Mouse (Mus musculus) c-Kit-positive CD71-negative TER-119-negative erythroid progenitor cells, embryonic 14.5 days (primary cell): Measurements from ENCODE around the gene Hoxa10.

ENCODE experiments used
- DNase-seq: peaks from one replicate; pipeline ENCODE4 v3.0.0-alpha.2; 2013; ENCODE audit warnings: low read depth

Gene Hoxa10

DNA sequence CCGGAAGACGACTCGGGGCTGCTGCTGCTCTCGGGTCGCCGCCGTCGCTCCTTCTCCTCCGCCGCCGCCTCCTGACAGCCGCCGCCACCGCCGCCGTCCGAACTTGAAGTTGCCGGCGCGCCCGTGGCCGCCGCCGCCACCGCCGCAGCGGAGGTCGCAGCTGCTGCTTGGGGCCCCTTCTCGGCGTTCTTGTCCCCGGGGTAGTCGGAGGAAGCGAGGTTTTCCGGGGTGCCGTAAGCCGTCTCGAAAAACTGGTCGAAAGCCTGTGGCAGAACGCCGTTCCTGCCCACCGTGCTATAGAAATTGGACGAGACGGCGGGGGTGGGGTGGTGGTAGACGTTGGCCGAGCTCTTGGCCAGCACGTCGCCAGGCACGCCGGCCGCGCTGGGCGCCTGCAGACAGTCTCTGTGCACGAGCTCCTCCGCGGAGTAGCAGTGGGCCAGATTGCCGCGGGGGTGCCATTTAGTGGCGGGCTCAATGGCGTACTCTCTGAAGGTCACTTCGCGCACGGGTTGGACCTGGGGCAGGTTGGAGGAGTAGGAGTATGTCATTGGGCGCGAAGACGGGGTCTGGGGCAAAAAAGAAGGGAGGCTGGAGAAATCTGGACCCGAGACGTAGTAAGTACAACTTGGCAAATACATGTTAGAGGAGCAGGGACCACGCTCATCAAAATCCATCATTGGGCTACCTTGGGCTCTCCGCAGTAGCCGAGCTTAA, 4.5 kb upstream of the Hoxa10 start:
- DNase-seq = no peak

DNA sequence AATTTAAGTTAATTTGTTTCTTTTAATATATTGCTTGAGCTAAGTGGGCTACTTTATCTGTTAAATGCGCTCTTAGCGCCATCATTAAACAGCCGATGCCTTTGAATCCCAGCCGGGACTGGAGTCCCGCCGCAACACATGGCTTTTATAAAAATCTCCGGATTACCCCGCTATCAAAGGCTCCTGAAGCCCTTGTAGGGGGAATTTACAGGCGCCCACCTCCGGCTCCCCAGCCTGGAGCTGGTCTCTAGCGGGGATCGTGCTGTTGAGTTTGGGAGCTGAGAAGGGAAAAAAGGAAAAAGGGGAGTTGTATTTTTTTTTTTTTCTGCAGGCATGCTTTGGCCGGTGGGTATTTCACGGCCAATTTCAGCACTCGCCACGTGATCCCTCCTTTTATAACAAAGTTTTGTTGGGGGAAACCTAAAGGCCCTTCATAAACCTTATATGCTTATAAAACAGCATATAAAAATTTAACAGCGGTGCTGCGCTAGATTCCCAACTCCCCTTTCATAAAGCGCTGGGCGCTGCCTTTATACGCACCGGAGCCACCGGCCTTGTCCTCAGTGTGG, 3.9 kb upstream of the Hoxa10 start:
- no peak for DNase-seq

DNA sequence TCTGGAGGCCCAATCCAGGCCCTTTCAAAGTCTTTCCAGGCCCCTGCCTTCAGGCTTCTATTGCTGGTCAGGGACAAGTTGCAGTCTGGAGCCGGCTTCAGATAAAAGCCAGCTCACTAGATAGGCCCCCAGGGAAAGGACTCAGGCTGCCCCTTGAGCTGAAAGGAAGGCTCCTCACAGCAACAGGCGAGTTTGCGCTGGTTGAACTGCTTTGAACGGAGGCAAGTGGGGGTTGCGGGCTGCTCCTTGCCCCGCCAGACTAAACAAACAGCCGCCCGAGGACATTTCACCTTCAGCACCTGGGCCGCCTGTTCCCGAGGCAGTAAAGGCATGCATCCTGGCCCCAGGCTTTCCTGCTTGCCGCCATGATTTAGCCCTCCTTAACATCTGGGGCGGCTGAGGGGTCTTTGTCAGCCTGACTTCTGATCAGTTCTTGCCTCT, 3.0 kb upstream of the Hoxa10 start:
- no peak for DNase-seq

DNA sequence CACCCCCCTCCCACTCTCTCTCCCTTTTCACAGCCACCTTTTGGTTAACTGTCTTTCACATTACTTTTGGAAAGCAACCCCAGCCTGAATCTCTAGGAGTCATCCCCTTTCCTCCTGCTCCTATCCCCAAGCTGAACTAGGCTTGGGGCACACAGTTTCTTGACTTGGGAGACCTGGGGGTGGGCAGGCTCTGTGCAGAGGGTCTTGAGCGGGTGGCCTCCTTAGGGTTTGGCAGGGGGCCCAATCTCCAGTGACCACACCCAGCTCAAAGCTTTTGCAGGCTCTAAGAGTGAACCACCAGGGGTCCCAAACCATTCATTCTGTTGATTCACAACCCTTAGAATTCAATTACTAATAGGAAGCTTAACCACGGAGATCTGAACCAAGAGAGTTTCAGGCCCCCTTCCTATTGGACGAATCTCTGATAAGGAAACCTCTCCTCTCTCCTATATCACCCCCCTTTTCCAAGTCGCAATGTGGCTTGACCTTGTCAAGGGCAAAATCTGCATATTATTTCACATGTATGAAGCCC, 2.2 kb upstream of the Hoxa10 start:
- DNase-seq = no peak

DNA sequence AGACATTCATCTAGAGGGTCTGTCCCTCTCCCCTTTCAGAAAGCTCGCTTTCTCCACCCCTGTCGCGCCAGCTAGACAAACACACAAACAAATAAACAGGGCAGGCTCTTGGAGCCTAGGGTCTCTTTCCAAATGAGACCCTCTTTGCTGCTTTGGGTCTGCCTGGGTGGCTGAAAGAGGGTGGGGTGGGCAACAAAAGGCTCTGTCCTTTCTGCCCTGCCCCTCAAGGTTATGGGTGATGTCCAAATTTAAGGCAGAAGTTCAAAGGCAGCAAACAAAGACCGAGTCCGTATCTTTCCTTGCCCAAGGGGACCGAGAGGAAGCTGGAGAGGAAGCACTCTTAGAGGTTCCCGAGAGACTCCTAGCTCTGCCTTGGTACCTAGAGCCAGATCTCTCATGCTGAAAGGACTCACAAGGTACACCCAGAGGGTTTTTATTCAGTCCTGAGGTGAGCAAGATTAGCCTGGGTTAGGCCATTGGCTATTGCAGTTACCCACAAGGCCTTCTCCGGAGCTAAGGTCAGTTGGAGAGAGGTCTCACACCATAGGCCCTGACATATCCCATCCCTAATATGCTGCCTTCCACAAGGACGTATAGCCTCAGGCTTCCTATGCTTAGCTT, 457 bp upstream of the Hoxa10 start:
- DNase-seq = no peak

DNA sequence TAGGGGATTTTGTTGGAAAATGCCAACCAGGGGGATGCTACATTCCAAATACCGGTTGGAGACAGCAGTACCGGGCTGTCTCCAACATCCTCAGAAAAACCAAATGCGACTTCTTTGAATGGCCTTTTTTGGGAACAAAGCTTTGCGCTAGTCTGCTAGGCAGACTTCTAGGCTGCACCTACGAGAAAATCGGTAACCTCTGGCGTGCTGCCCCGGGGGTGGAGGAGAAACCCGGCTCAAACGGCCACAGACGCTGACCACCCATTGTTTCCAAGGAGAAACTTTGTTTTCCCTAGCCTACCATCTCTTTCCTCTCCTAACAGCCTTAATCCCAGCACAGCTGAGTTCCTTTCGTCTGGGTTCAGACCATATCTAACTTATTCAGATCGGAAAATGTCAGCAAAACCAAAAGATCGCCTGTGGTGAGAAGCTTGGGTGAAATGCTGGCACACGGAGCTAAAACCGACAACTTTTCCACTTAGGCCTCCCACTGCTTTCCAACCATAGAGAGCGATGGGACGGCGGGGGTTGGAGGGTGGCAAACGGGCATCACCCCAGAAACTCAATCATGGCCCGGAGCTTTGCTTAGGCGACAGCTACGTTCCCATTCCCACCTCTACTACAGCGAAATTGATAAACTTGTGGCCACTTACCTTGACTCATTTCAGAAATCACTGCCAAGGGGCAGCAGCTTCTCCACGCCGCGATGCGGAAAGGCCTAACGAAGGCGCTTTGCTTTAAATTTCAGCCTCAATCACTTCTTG, 847 bp downstream of the Hoxa10 start:
- DNase-seq = no peak

DNA sequence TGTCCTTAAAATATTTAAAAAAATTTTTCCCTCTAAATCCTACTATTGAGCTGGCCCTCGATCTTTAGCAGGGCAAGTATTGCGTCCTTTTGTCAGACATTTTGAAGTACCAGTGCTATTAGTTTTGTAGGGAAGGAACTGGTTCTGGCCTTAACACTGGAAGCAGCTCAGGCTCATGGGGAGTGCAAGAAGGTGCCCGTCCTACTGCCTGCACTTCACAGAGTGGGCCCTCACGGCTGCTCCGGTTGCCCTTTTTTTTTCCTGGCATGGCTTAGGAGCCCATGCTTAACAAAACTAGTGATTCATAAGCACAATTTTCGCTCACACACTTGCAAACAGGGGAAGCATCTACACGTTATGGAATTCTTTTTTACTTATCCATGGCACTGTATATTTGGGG, 1.7 kb downstream of the Hoxa10 start:
- no peak for DNase-seq

DNA sequence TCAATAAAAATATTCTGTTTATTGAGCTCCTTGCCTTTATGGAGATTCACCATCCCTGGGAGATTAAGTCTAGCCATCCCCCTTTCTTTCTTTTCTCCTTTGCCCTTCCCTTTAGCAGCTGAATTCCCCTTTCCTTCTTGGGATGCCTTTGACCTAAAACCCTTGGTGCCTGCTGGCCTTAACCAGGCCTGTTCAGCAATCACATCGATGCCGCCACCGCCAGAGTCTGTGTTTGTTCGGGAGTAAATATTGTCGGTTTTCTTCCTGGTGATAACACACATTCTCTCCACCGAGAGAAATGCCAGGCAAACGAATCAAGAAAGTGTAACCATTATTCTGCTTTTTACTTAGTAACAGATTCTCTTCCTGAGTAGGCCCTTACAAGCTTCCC, 2.5 kb downstream of the Hoxa10 start:
- DNase-seq = no peak

DNA sequence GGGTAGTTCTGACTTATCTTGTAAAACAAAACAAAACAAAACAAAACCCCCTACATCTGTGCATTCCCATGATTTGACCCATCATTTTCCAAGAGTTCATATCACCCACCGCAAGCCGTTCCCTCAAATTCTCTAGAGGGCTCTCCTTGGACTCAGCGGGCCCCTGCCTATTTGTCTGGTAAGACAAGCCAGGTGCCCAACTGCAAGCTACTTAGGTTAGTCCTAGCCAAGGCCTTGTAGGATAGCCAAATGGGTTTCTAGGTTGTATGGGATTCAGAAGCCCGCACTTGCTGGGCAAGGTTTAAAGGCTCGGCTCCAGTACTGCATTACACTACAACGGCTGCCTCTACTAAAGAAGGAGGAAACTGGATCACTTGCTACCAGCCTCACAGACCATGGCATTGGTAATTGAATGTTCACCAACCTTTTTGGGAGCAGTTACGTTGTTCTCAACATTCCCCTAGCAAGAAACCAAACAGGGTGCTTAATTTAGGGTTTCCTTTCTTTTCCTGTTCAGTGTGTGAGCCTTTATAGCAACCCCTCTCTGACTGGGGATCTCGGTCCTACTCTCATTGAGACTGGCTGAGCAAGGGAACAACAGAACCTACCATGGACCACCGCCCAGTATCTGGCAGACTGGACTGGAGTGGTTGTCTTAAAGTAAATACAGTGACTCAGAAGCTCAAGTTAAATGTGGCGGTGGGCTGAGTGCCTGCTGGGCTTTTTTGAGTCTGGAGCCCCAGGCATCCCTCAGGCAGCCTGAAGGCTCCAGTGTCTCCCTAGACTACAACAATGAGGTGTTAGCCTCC, 3.1 kb downstream of the Hoxa10 start:
- no peak for DNase-seq

DNA sequence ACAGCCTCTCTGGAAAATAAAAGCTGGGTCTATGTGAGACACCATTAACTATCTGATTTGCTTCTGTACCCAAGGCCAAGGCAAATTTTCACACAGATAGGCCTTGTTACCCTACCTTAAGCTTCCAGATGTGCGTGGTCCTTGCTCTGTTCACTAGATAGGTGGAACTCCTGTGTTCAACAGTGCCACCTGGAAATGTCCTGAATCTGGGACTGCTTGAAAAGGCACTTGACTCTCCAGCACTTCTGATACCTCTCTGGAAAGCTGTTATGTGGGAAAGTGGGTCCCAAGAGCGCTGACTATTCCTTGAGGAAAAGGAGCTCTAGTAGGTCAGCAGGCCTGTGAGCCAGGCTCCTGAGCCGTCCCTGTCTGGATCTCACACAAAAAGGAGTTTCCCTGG, 3.8 kb downstream of the Hoxa10 start:
- no peak for DNase-seq

DNA sequence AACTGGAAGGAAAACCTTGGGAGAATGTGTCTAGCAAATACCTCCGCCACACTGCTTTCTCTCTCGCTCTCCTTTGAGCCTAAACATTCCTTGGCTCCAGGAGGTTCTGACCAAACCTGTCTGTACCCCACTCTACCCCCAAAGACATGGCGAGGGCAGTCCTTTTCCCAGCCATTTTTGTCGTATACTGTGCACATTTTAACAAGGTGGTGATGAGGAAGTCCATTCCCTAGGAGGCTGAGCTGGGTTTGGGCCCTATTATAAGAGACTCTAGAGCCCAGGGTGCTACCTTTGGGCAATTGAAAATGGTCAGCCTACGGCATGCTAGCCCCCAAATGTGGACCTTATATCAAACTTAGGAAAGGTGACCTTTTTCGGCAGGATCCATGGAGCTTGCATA, 4.8 kb downstream of the Hoxa10 start:
- DNase-seq = no peak

DNA sequence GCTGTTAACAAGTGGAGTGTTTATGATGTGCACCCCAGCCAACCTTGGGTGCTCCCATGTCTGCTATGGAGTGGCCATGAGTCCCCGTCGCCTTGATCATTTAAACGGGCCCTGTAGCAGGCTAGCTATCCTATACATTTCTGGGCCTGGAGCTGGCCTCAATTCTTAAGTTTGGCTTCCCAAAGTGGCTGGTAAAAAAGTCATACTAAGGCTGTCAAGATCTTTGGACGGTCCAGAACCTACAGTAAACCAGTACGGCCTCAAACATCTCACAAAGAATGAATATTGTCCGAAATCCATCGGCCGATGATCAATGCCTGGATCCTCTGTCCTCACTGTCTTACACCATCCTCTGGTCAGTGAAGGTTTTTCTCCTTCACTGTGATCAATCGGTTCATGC, 5.4 kb downstream of the Hoxa10 start:
- DNase-seq = no peak

DNA sequence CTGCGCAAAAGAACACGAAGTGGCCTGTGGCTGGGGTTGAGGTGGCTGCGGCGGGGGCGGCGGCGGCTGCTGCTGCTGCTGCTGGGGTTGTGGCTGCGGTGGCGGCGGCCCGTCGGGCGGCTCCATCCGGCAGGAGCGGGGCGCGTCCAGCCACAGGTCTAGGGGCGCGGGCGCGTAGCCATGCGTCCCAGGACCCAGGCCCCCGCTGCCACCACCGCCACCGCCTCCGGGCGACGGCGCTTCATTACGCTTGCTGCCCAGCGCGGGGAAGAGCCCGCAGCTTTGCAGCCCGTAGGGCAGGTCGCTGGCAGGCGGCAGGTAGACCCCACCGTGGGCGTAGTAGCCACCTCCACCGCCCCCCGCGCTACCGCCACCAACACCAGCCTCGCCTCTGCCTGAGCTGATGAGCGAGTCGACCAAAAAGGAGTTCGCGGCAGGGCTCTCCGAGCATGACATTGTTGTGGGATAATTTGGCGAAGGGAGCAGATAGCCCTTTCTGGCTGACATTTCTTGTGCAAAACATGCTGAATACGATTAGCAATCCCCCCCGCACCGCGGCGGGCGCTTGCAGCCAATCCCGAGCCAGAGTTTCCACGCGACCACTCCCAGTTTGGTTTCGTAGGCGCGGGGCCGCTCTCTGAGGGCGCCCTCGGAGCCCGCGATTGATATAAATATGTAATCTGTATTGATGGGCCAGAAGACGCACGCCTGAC, 6.1 kb downstream of the Hoxa10 start:
- DNase-seq = no peak

DNA sequence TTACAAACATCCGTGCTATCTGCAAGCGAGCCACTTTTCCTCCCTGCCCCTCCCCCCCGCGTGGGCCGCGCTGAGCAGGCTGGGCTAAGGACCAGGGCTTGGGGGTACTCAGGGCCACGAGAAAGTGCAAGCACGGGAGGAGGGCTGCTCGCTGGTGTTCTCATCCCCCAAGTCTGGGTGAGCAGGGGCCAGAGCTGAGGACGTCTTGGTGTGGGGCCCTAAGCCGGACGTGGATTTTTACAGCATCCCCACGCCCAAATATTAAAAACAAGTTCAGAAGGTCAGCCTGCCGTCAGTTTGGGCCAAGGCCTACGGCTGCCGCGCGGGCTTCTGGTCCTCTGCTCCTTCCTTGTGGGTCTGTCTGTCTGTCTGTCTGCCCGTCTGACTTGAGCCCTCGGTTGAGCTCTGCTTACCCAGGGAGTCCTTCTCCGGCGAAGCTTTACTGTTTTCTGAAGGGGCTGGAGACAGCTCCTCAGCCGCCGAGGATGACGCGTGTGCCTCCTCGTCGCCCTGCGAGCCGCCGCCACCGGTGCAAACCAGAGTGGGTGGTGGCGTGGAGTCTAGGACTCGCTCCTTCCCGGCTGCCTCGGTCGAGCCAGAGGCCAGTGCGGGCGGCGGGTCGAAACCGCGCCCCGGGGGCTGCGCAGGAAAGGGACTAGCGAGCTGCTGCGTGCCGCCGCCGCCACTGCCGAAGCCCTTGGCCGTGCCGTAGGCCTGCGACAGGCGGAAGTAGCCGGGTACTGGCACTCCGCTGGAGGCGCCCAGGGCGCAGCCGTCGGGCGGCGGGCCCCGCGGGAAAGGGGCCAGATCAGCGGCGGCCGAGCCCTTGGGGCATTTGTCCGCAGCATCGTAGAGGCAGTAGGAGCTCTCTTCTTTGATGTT, 6.9 kb downstream of the Hoxa10 start:
- no peak for DNase-seq

DNA sequence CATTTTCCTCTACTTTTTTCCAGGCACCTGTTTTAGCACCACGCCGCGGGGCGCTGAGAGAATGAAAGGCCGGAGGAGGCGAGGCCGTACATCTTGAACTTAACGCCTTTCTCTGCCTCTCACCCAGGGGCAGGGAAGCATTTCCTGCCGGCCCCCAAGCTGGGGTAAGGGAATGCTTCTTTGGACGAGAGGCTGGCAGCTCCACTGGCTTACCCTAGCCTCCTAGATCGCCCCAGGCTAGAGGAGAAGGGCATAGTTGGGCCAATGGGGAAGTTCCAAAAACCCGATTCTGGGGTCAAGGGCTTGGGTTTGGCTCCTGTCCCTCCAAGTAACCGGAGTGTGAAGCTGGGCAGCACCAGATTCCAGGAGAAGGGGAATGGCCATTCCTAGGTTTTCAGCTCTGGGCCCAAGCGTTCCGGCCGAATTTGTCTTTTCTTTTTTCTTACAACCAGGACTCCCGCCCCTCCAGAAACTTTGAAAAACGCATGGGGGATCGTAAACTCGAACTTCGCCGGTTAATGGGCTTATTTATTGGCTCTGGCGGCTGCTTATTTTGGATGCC, 7.6 kb downstream of the Hoxa10 start:
- DNase-seq = no peak

DNA sequence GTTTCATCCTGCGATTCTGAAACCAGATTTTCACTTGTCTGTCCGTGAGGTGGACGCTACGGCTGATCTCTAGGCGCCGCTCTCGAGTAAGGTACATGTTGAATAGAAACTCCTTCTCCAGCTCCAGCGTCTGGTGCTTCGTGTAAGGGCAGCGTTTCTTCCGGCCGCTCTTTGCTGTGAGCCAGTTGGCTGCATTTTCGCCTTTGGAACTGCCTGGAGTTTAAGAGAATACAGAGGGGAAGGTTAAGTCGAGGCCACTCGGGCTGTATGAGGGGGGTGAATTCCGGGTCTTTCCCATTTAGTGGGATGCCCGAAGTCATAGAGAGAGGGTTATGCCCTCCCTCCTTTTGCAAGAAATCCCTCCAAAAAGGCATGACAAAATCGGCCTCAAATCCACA, 8.1 kb downstream of the Hoxa10 start:
- DNase-seq = no peak

DNA sequence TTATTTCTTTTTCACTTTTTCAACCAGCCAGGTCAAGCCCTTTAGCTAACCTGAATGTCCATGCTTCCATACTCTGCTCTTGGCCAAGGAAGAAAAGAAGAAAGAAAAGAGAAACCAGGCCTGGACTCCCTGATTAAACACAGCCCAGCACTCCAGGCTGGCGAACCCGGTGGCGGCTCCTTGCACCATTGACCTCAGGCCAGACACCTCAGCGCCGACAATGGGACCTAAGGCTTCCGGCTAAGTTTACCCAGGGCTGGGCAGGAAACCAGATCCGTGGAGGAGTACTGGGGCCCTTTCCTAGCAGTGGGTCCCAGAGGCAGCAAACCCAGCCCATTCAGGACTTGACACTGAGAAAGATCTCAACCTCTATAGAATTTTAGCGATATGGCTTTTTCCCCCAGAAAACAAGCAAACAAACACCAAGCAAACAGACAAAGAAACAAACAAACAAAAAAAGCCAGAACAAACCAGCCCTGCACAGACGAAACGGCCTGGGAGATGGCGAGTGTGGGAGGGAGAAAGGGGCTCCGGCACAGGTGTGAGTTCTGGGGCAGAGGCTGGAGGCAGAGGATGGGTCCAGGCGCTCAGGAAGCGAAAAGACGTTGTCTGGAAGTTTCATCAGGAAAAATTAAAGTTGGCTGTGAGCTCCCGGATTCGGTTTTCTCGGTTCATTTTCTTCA, 8.6 kb downstream of the Hoxa10 start:
- DNase-seq = no peak

DNA sequence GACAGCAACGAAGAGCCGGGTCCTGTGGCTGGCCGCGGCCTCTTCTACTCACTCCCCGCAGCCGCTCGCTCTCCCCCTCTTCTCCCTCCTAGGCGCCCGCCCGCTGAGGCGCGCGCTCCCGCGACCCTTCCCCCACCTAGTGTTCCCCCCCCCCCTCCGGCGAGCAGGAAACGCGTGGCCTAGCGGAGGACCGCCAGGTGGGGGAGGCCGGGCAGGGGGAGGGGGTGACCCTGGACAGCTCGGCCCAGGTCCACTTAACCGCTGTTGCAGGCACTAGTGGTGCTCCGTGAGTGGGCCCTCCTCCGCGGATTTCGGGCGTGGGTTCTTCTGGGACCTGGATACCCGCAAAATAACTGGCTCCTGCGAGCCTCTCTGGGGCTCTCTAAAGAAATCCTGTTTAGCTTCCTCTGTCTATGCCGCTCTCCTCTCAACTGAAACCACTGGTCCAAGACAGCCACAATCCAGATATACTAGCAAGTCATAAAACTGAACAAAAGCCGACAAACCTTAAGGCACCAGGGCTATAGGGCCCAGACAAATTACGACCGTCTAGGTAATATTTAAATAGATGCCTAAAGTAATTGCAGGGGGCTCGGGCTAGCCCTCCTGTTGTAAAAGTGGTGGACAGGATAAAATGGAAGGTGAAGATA, 10.0 kb downstream of the Hoxa10 start, which contains the start of gene Hoxa9:
TSS of gene Hoxa9 (minus strand) at position 574 of the 650 bp plus-strand sequence.
- no peak for DNase-seq
